Mouse (Mus musculus) small intestine, adult 2 months (tissue): ENCODE measurements around the gene Timm13.

Source experiments
- CTCF ChIP-seq: fragments of 200-500 bp; IDR thresholded peaks from 2 replicates; pipeline ENCODE4 v1.5.1; 2012; ENCODE audit warnings: low read depth, mild to moderate bottlenecking, control low read depth, inconsistent platforms, low read length, moderate library complexity, mixed read lengths; ENCODE audit not compliant: insufficient replicate concordance, insufficient read length; ENCODE audit errors: extremely low read depth
- POLR2A ChIP-seq: fragments of 200-500 bp; IDR thresholded peaks from 2 replicates; pipeline ENCODE4 v1.6.1; 2012; ENCODE audit warnings: low read depth, mild to moderate bottlenecking, control low read depth, inconsistent platforms, low read length, moderate library complexity

GRCm38 (mm10) chr10:80899591-80900317 is 1.0 kb downstream of the Timm13 start:
- no peak for TF ChIP-seq CTCF
- no peak for TF ChIP-seq POLR2A
